Comparison of ENCODE assay signal across 22 mouse cellular contexts in genomic region chr4:63374331-63374730, GRCm38 (mm10). TPM values are rescaled to one million over a fixed set of nuclear protein-coding genes. Genes with fewer than 3 reads are reported as not detected.
DNase-seq lines count a peak whose midpoint lies in the region; ATAC-seq and TF ChIP-seq lines count a peak whose summit lies in the region.
"Had no signal": no experiment of that assay in that cellular context is flagged by ENCODE, and none has a peak within 500 bp of the region (broad histone marks: within the 10 kb centered on the region; RNA-seq: fewer than 3 reads in every experiment).

No protein-coding gene starts in this region.

- peaks cover 65% of the 10 kb centered on the region for H3K36me3 ChIP-seq in lung, embryonic 15.5 days
- H3K36me3 ChIP-seq in liver, embryonic 14.5 days (replicated peaks; ENCODE audit: control insufficient read depth, insufficient read depth, low read depth), result no peaks in the 10 kb centered on the region; the same call in 1 of the 2 replicates
- peaks cover 50% of the 10 kb centered on the region for H3K36me3 ChIP-seq in hindbrain, embryonic 14.5 days (replicated peaks; ENCODE audit: control insufficient read depth, insufficient read depth)
- H3K36me3 ChIP-seq in midbrain, embryonic 11.5 days (ENCODE audit: control insufficient read depth, insufficient read depth, low read length), result peaks cover 15% of the 10 kb centered on the region

- peak; percentile 14; the same call in 1 of the 2 replicates for ATAC-seq in lung, embryonic 15.5 days (ENCODE audit: borderline replicate concordance, extremely low read depth, low FRiP score, low TSS enrichment)
- peak; percentile 88 for ATAC-seq in erythroblast, adult 5-6 weeks (replicated peaks; ENCODE audit: low FRiP score, poor library complexity, severe bottlenecking)
- peak; percentile 91 for ATAC-seq in liver, embryonic 14.5 days (ENCODE audit: insufficient read depth)
- no peak for ATAC-seq in hindbrain, embryonic 14.5 days (ENCODE audit: low FRiP score)
- no peak for ATAC-seq in CD4-positive, CD25-positive, alpha-beta regulatory T cell, adult 4 months
- no peak for ATAC-seq in midbrain, embryonic 11.5 days (ENCODE audit: low FRiP score)
- ATAC-seq: midbrain, embryonic 16.5 days had no signal

- no peak for DNase-seq in lung, adult 18-20 months
- DNase-seq in liver, embryonic 14.5 days (ENCODE audit: low read depth in 3 of 3, low spot score in 3 of 3), result peak; percentile 81 to 83 (median 82)
- DNase-seq in spleen, postnatal 4 days (ENCODE audit: low spot score in 2 of 2), result peak; percentile 81 to 85
- DNase-seq in hindbrain, embryonic 14.5 days (ENCODE audit: low spot score), result no peak
- DNase-seq in midbrain, embryonic 11.5 days (ENCODE audit: low spot score, missing footprints), result no peak
- DNase-seq: cerebellum, postnatal 14 days; kidney, adult 9 months; lung, postnatal 4 days; thymus, adult 18-20 months had no signal

- no peak overlapping the region for H3K9ac ChIP-seq in lung, embryonic 15.5 days
- H3K9ac ChIP-seq in liver, embryonic 14.5 days (replicated peaks), result peak overlapping the region; percentile 19
- no peak overlapping the region for H3K9ac ChIP-seq in hindbrain, embryonic 14.5 days
- no peak overlapping the region for H3K9ac ChIP-seq in midbrain, embryonic 11.5 days (ENCODE audit: low read length)
- H3K9ac ChIP-seq: hindbrain, embryonic 13.5 days; limb, embryonic 13.5 days had no signal

- TF ChIP-seq EP300 in liver, embryonic 14.5 days (IDR thresholded peaks at IDR 0.05; ENCODE audit: low read depth), result peak; percentile 72

- H3K27ac ChIP-seq in lung, embryonic 15.5 days, result no peak overlapping the region
- H3K27ac ChIP-seq in liver, embryonic 14.5 days, result peak overlapping the region; percentile 94
- H3K27ac ChIP-seq in hindbrain, embryonic 14.5 days, result no peak overlapping the region
- H3K27ac ChIP-seq in midbrain, embryonic 11.5 days (ENCODE audit: low read depth, low read length), result no peak overlapping the region
- H3K27ac ChIP-seq: heart, embryonic 10.5 days; hindbrain, embryonic 13.5 days; layer of hippocampus, adult 2 months; left cerebral cortex, adult 2 months; limb, embryonic 13.5 days had no signal

- no peaks in the 10 kb centered on the region for H3K9me3 ChIP-seq in lung, embryonic 15.5 days
- H3K9me3 ChIP-seq in liver, embryonic 14.5 days (ENCODE audit: control insufficient read depth, low read length), result no peaks in the 10 kb centered on the region
- no peaks in the 10 kb centered on the region for H3K9me3 ChIP-seq in hindbrain, embryonic 14.5 days (ENCODE audit: control insufficient read depth, low read length)
- H3K9me3 ChIP-seq in midbrain, embryonic 11.5 days (ENCODE audit: control insufficient read depth, low read length), result no peaks in the 10 kb centered on the region
- H3K9me3 ChIP-seq: heart, embryonic 10.5 days; hindbrain, embryonic 13.5 days; limb, embryonic 13.5 days had no signal

- H3K4me1 ChIP-seq in lung, embryonic 15.5 days, result no peaks in the 10 kb centered on the region
- peaks cover 38 to 41% of the 10 kb centered on the region in 2 experiments for H3K4me1 ChIP-seq in liver, embryonic 14.5 days (replicated peaks; ENCODE audit: control insufficient read depth in 2 of 2, insufficient read depth in 2 of 2, low read length in 1 of 2)
- H3K4me1 ChIP-seq in hindbrain, embryonic 14.5 days (replicated peaks; ENCODE audit: control insufficient read depth, insufficient read depth, low read length), result no peaks in the 10 kb centered on the region
- H3K4me1 ChIP-seq in midbrain, embryonic 11.5 days (ENCODE audit: control insufficient read depth, insufficient read depth, low read length), result no peaks in the 10 kb centered on the region
- H3K4me1 ChIP-seq: limb, embryonic 13.5 days had no signal

- no peak overlapping the region for H3K4me3 ChIP-seq in lung, embryonic 15.5 days
- H3K4me3 ChIP-seq in liver, embryonic 14.5 days (ENCODE audit: insufficient read depth in 1 of 2, low read depth in 2 of 2, low read length in 2 of 2), result peak overlapping the region in 1 of 2 experiments; percentile 5; a peak in 1 of 4 replicates
- H3K4me3 ChIP-seq in hindbrain, embryonic 14.5 days (replicated peaks; ENCODE audit: low read length), result no peak overlapping the region
- H3K4me3 ChIP-seq in midbrain, embryonic 11.5 days (ENCODE audit: low read depth, low read length), result no peak overlapping the region
- H3K4me3 ChIP-seq: heart, embryonic 10.5 days; hindbrain, embryonic 13.5 days; layer of hippocampus, adult 2 months; left cerebral cortex, adult 2 months; limb, embryonic 13.5 days had no signal

- no peaks in the 10 kb centered on the region for H3K27me3 ChIP-seq in lung, embryonic 15.5 days
- no peaks in the 10 kb centered on the region for H3K27me3 ChIP-seq in liver, embryonic 14.5 days (ENCODE audit: control insufficient read depth, insufficient read depth, low read length)
- no peaks in the 10 kb centered on the region for H3K27me3 ChIP-seq in hindbrain, embryonic 14.5 days (ENCODE audit: control insufficient read depth, insufficient read depth, low read length)
- no peaks in the 10 kb centered on the region for H3K27me3 ChIP-seq in midbrain, embryonic 11.5 days (ENCODE audit: control insufficient read depth, insufficient read depth, low read length)
- H3K27me3 ChIP-seq: hindbrain, embryonic 13.5 days; limb, embryonic 13.5 days had no signal

- no peak overlapping the region for H3K4me2 ChIP-seq in lung, embryonic 15.5 days
- peak overlapping the region; percentile 50 for H3K4me2 ChIP-seq in liver, embryonic 14.5 days (ENCODE audit: low read depth)
- H3K4me2 ChIP-seq in hindbrain, embryonic 14.5 days (replicated peaks), result no peak overlapping the region
- H3K4me2 ChIP-seq in midbrain, embryonic 11.5 days, result no peak overlapping the region
- H3K4me2 ChIP-seq: hindbrain, embryonic 13.5 days; limb, embryonic 13.5 days had no signal

- WGBS in lung, embryonic 15.5 days, result 75% methylated on average over 12 of the region's 12 CpGs
- 15% methylated on average over 12 of the region's 12 CpGs for WGBS in liver, embryonic 14.5 days (ENCODE audit: insufficient replicate concordance)
- WGBS in hindbrain, embryonic 14.5 days, result 91% methylated on average over 11 of the region's 12 CpGs
- 82% methylated on average over 12 of the region's 12 CpGs for WGBS in midbrain, embryonic 11.5 days

- TF ChIP-seq CTCF in liver, embryonic 14.5 days (IDR thresholded peaks at IDR 0.05; ENCODE audit: low read depth), result no peak

RNA-seq across cellular contexts. Expression of gene Orm2, which starts 12.1 kb away (rescaled TPM):
- not detected in 2 replicates for polyA plus RNA-seq in lung, embryonic 15.5 days (2015; fragmentation: Nextera tagmentation; extraction: Ambion mirVana)
- total RNA-seq in erythroblast, adult 5-6 weeks (2015; ENCODE audit: low replicate concordance), result not detected in 2 replicates
- total RNA-seq in erythroblast, adult 5-6 weeks (2017; ENCODE audit: low replicate concordance), result not detected in 2 replicates
- polyA plus RNA-seq in liver, embryonic 14.5 days (2012; rRNA removed), result not detected in 2 replicates
- not detected in 2 replicates for polyA plus RNA-seq in liver, embryonic 14.5 days (2014; fragmentation: Nextera tagmentation; extraction: Ambion mirVana)
- polyA plus RNA-seq in hindbrain, embryonic 14.5 days (2014; fragmentation: Nextera tagmentation; extraction: Ambion mirVana), result not detected in 2 replicates
- polyA plus RNA-seq in CD4-positive, CD25-positive, alpha-beta regulatory T cell, adult 4 months (2017; shearing (Covaris generic)), result under 1 TPM in 1 of 2 experiments, not detected in 1; 0.43 TPM
- polyA plus RNA-seq in midbrain, embryonic 11.5 days (2014; fragmentation: Nextera tagmentation; extraction: Ambion mirVana), result not detected in 2 replicates
- total RNA-seq: layer of hippocampus, adult 2 months; left cerebral cortex, adult 2 months had no signal
- polyA plus RNA-seq: embryonic facial prominence, embryonic 11.5 days; forebrain, embryonic 11.5 days; heart, embryonic 10.5 days; hindbrain, embryonic 13.5 days; limb, embryonic 13.5 days; midbrain, embryonic 16.5 days; neural tube, embryonic 11.5 days had no signal

RNA-seq across cellular contexts. Expression of gene Orm3, which starts 18.4 kb away (rescaled TPM):
- not detected in 2 replicates for polyA plus RNA-seq in lung, embryonic 15.5 days (2015; fragmentation: Nextera tagmentation; extraction: Ambion mirVana)
- not detected in 2 replicates for total RNA-seq in erythroblast, adult 5-6 weeks (2015; ENCODE audit: low replicate concordance)
- not detected in 2 replicates for total RNA-seq in erythroblast, adult 5-6 weeks (2017; ENCODE audit: low replicate concordance)
- polyA plus RNA-seq in liver, embryonic 14.5 days (2012; rRNA removed), result not detected in 2 replicates
- polyA plus RNA-seq in liver, embryonic 14.5 days (2014; fragmentation: Nextera tagmentation; extraction: Ambion mirVana), result not detected in 2 replicates
- not detected in 2 replicates for polyA plus RNA-seq in hindbrain, embryonic 14.5 days (2014; fragmentation: Nextera tagmentation; extraction: Ambion mirVana)
- polyA plus RNA-seq in CD4-positive, CD25-positive, alpha-beta regulatory T cell, adult 4 months (2017; shearing (Covaris generic)), result 1 to 10 TPM in 1 of 2 experiments, under 1 TPM in 1; 0.79 to 1.2 TPM
- not detected in 2 replicates for polyA plus RNA-seq in midbrain, embryonic 11.5 days (2014; fragmentation: Nextera tagmentation; extraction: Ambion mirVana)
- total RNA-seq: gastrocnemius, adult 8-10 months; layer of hippocampus, adult 2 months; left cerebral cortex, adult 2 months had no signal
- polyA plus RNA-seq: embryonic facial prominence, embryonic 11.5 days; forebrain, embryonic 11.5 days; heart, embryonic 10.5 days; hindbrain, embryonic 13.5 days; limb, embryonic 13.5 days; midbrain, embryonic 16.5 days; neural tube, embryonic 11.5 days had no signal

RNA-seq across cellular contexts. Expression of gene Akna, which starts 28.8 kb away (rescaled TPM):
- 9.0 and 10.4 TPM in 2 replicates for polyA plus RNA-seq in lung, embryonic 15.5 days (2015; fragmentation: Nextera tagmentation; extraction: Ambion mirVana)
- total RNA-seq in erythroblast, adult 5-6 weeks (2015; ENCODE audit: low replicate concordance), result 16.9 and 18.4 TPM in 2 replicates
- 8.2 and 9.5 TPM in 2 replicates for total RNA-seq in erythroblast, adult 5-6 weeks (2017; ENCODE audit: low replicate concordance)
- 2.2 TPM in 2 replicates for polyA plus RNA-seq in liver, embryonic 14.5 days (2012; rRNA removed)
- polyA plus RNA-seq in liver, embryonic 14.5 days (2014; fragmentation: Nextera tagmentation; extraction: Ambion mirVana), result 2.4 and 2.8 TPM in 2 replicates
- polyA plus RNA-seq in hindbrain, embryonic 14.5 days (2014; fragmentation: Nextera tagmentation; extraction: Ambion mirVana), result 3.9 and 4.6 TPM in 2 replicates
- 100 to 1,000 TPM in 1 of 2 experiments, 10 to 100 TPM in 1; 95.9 to 158 TPM for polyA plus RNA-seq in CD4-positive, CD25-positive, alpha-beta regulatory T cell, adult 4 months (2017; shearing (Covaris generic))
- 7.0 and 9.1 TPM in 2 replicates for polyA plus RNA-seq in midbrain, embryonic 11.5 days (2014; fragmentation: Nextera tagmentation; extraction: Ambion mirVana)

RNA-seq across cellular contexts. Expression of gene Orm1, which starts 30.0 kb away (rescaled TPM):
- polyA plus RNA-seq in lung, embryonic 15.5 days (2015; fragmentation: Nextera tagmentation; extraction: Ambion mirVana), result not detected in 2 replicates
- total RNA-seq in erythroblast, adult 5-6 weeks (2015; ENCODE audit: low replicate concordance), result 26.3 TPM in 1 of 2 replicates, not detected in the other
- total RNA-seq in erythroblast, adult 5-6 weeks (2017; ENCODE audit: low replicate concordance), result 14.8 and 18.0 TPM in 2 replicates
- polyA plus RNA-seq in liver, embryonic 14.5 days (2012; rRNA removed), result not detected in 2 replicates
- polyA plus RNA-seq in liver, embryonic 14.5 days (2014; fragmentation: Nextera tagmentation; extraction: Ambion mirVana), result not detected in 2 replicates
- not detected in 2 replicates for polyA plus RNA-seq in hindbrain, embryonic 14.5 days (2014; fragmentation: Nextera tagmentation; extraction: Ambion mirVana)
- polyA plus RNA-seq in CD4-positive, CD25-positive, alpha-beta regulatory T cell, adult 4 months (2017; shearing (Covaris generic)), result not detected
- not detected in 2 replicates for polyA plus RNA-seq in midbrain, embryonic 11.5 days (2014; fragmentation: Nextera tagmentation; extraction: Ambion mirVana)
- total RNA-seq: layer of hippocampus, adult 2 months; left cerebral cortex, adult 2 months had no signal
- polyA plus RNA-seq: embryonic facial prominence, embryonic 11.5 days; forebrain, embryonic 11.5 days; heart, embryonic 10.5 days; hindbrain, embryonic 13.5 days; limb, embryonic 13.5 days; midbrain, embryonic 16.5 days; neural tube, embryonic 11.5 days had no signal

Comparison
In these comparisons a context has a peak if more than half of its experiments do, and no peak if none do; other contexts are left out.
1. ATAC-seq: peak in lung, embryonic 15.5 days (single experiment), erythroblast, adult 5-6 weeks (single experiment) and liver, embryonic 14.5 days (single experiment); none in hindbrain, embryonic 14.5 days (single experiment), CD4-positive, CD25-positive, alpha-beta regulatory T cell, adult 4 months (single experiment) and midbrain, embryonic 11.5 days (single experiment).
2. DNase-seq: peak in liver, embryonic 14.5 days (3 of 3) and spleen, postnatal 4 days (2 of 2); none in lung, adult 18-20 months (0 of 2), hindbrain, embryonic 14.5 days (single experiment) and midbrain, embryonic 11.5 days (single experiment).